Comparison of ENCODE assay signal across 19 mouse cellular contexts in the genomic region with DNA sequence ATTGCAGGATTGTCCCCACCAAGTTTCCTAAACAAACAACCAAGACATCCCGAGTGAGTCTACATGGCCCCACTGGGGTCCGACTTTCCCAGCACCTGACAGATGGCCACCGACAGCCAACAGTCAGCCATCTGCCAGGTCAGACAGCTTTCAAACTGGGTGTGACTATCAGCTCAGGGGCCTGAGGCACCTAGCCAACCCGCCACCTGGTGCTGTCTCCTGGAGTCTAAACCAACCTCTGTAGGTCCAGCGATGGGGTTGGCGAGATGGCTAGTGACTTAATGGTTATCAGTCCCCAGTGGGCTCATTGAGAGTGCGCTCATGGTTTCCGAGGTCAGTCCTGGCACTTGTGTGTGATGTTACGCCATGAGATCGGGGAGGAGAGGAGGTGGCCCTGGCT. TPM values are rescaled to one million over a fixed set of nuclear protein-coding genes. Genes with fewer than 3 reads are reported as not detected.
DNase-seq lines count a peak whose midpoint lies in the region; ATAC-seq and TF ChIP-seq lines count a peak whose summit lies in the region.
"Had no signal": no experiment of that assay in that cellular context is flagged by ENCODE, and none has a peak within 500 bp of the region (broad histone marks: within the 10 kb centered on the region; RNA-seq: fewer than 3 reads in every experiment).

No protein-coding gene starts in this region.

- 89% methylated on average over 10 of the region's 10 CpGs for WGBS in midbrain, postnatal 0 days
- WGBS in midbrain, embryonic 13.5 days, result 83% methylated on average over 10 of the region's 10 CpGs

- H3K27ac ChIP-seq in midbrain, postnatal 0 days (ENCODE audit: low read depth, low read length), result no peak overlapping the region
- H3K27ac ChIP-seq in midbrain, embryonic 13.5 days, result no peak overlapping the region
- H3K27ac ChIP-seq: embryonic facial prominence, embryonic 13.5 days; heart, embryonic 15.5 days; kidney, postnatal 0 days; left cerebral cortex, adult 2 months; limb, embryonic 12.5 days; liver, embryonic 13.5 days; lung, embryonic 15.5 days; neural tube, embryonic 12.5 days had no signal

- DNase-seq in heart, adult 11 months, result peak; percentile 85
- DNase-seq in heart, adult 9 months (ENCODE audit: low spot score in 2 of 2), result no peak
- peak; percentile 64 for DNase-seq in midbrain, postnatal 0 days (ENCODE audit: low spot score)
- peak; percentile 91 for DNase-seq in cerebellum, adult 9-10 months
- no peak for DNase-seq in spleen, postnatal 14 days (ENCODE audit: low spot score in 2 of 2)
- no peak for DNase-seq in kidney, postnatal 4 days
- DNase-seq: adrenal gland, adult 8-10 months; B cell, adult 2 months; kidney, adult 11 months; liver, embryonic 13.5 days; thymus, postnatal 36 days had no signal

- H3K9ac ChIP-seq in midbrain, postnatal 0 days (replicated peaks; ENCODE audit: low read length, poor library complexity, severe bottlenecking), result no peak overlapping the region
- H3K9ac ChIP-seq in midbrain, embryonic 13.5 days (replicated peaks), result no peak overlapping the region
- H3K9ac ChIP-seq: embryonic facial prominence, embryonic 13.5 days; heart, embryonic 15.5 days; limb, embryonic 12.5 days; liver, embryonic 13.5 days; lung, embryonic 15.5 days; neural tube, embryonic 12.5 days had no signal

- H3K36me3 ChIP-seq in midbrain, postnatal 0 days (ENCODE audit: insufficient read depth, low read length), result no peaks in the 10 kb centered on the region
- no peaks in the 10 kb centered on the region for H3K36me3 ChIP-seq in midbrain, embryonic 13.5 days
- H3K36me3 ChIP-seq: embryonic facial prominence, embryonic 13.5 days; heart, embryonic 15.5 days; limb, embryonic 12.5 days; liver, embryonic 13.5 days; lung, embryonic 15.5 days; neural tube, embryonic 12.5 days had no signal

- no peak overlapping the region for H3K4me3 ChIP-seq in midbrain, postnatal 0 days (ENCODE audit: low read depth, low read length)
- no peak overlapping the region for H3K4me3 ChIP-seq in midbrain, embryonic 13.5 days (replicated peaks)
- H3K4me3 ChIP-seq: embryonic facial prominence, embryonic 13.5 days; heart, embryonic 15.5 days; left cerebral cortex, adult 2 months; limb, embryonic 12.5 days; liver, embryonic 13.5 days; lung, embryonic 15.5 days; neural tube, embryonic 12.5 days had no signal

- no peaks in the 10 kb centered on the region for H3K9me3 ChIP-seq in midbrain, postnatal 0 days (ENCODE audit: low read length)
- no peaks in the 10 kb centered on the region for H3K9me3 ChIP-seq in midbrain, embryonic 13.5 days
- H3K9me3 ChIP-seq: embryonic facial prominence, embryonic 13.5 days; heart, embryonic 15.5 days; limb, embryonic 12.5 days; liver, embryonic 13.5 days; lung, embryonic 15.5 days; neural tube, embryonic 12.5 days had no signal

- TF ChIP-seq CTCF in midbrain, postnatal 0 days (IDR thresholded peaks at IDR 0.05), result no peak

- H3K4me2 ChIP-seq in midbrain, postnatal 0 days (ENCODE audit: low read depth, low read length, poor library complexity, severe bottlenecking), result no peak overlapping the region
- no peak overlapping the region for H3K4me2 ChIP-seq in midbrain, embryonic 13.5 days (replicated peaks)
- H3K4me2 ChIP-seq: embryonic facial prominence, embryonic 13.5 days; heart, embryonic 15.5 days; limb, embryonic 12.5 days; liver, embryonic 13.5 days; lung, embryonic 15.5 days; neural tube, embryonic 12.5 days had no signal

- H3K27me3 ChIP-seq in midbrain, postnatal 0 days (ENCODE audit: insufficient read depth, low read length), result no peaks in the 10 kb centered on the region
- peaks cover 4% of the 10 kb centered on the region; the same call in 1 of the 2 replicates for H3K27me3 ChIP-seq in midbrain, embryonic 13.5 days
- H3K27me3 ChIP-seq: liver, embryonic 13.5 days; lung, embryonic 15.5 days had no signal

- H3K4me1 ChIP-seq in midbrain, postnatal 0 days (ENCODE audit: insufficient read depth, low read length), result no peaks in the 10 kb centered on the region
- peaks cover 11% of the 10 kb centered on the region; the same call in 1 of the 2 replicates for H3K4me1 ChIP-seq in midbrain, embryonic 13.5 days (replicated peaks)

- ATAC-seq in midbrain, postnatal 0 days (ENCODE audit: low FRiP score), result no peak
- ATAC-seq in midbrain, embryonic 13.5 days, result no peak

RNA-seq across cellular contexts. Expression of a gene that starts 23.1 kb away (rescaled TPM):
- 24.4 and 33.2 TPM in 2 replicates for total RNA-seq in midbrain, postnatal 0 days (2014; rRNA removed)
- 7.0 and 7.8 TPM in 2 replicates for polyA plus RNA-seq in midbrain, postnatal 0 days (2015; fragmentation: Nextera tagmentation; extraction: Ambion mirVana)
- 2.5 and 3.9 TPM in 2 replicates for polyA plus RNA-seq in midbrain, embryonic 13.5 days (2015; fragmentation: Nextera tagmentation; extraction: Ambion mirVana)

RNA-seq across cellular contexts. Expression of a gene that starts 24.9 kb away (rescaled TPM):
- total RNA-seq in midbrain, postnatal 0 days (2014; rRNA removed), result 0.85 and 1.9 TPM in 2 replicates
- polyA plus RNA-seq in midbrain, postnatal 0 days (2015; fragmentation: Nextera tagmentation; extraction: Ambion mirVana), result 0.52 and 0.55 TPM in 2 replicates
- 0.54 and 0.55 TPM in 2 replicates for polyA plus RNA-seq in midbrain, embryonic 13.5 days (2015; fragmentation: Nextera tagmentation; extraction: Ambion mirVana)

Comparison
In these comparisons a context has a peak if more than half of its experiments do, and no peak if none do; other contexts are left out.
1. DNase-seq: peak in heart, adult 11 months (single experiment), midbrain, postnatal 0 days (single experiment) and cerebellum, adult 9-10 months (single experiment); none in heart, adult 9 months (0 of 2), spleen, postnatal 14 days (0 of 2) and kidney, postnatal 4 days (0 of 2).